Mouse (Mus musculus) myocyte (in vitro differentiated cells): ENCODE data around the gene H2afy. TPM values are rescaled to one million over a fixed set of nuclear protein-coding genes. Genes with fewer than 3 reads are reported as not detected.
"Not testable (repeated sequence)": the region's sequence is repeated elsewhere in the genome, so short reads cannot be mapped to it uniquely, and the experiment has no call there.

ENCODE experiments used
- H3K27me3 ChIP-seq: one replicate; pipeline ENCODE4 v1.6.1; 2011; ENCODE audit not compliant: control insufficient read depth, insufficient read depth, insufficient read length
- H3K36me3 ChIP-seq: one replicate; pipeline ENCODE4 v1.6.1; 2011; ENCODE audit not compliant: control insufficient read depth, insufficient read depth
- H3K4me2 ChIP-seq: one replicate; pipeline ENCODE4 v1.6.1; 2011; ENCODE audit warnings: low read depth, control low read depth
- H3K4me3 ChIP-seq: one replicate; pipeline ENCODE4 v1.5.1; 2011; ENCODE audit warnings: mild to moderate bottlenecking, control low read depth, moderate library complexity
- H3K79me2 ChIP-seq: one replicate; pipeline ENCODE4 v1.6.1; 2011; ENCODE audit not compliant: control insufficient read depth, insufficient read depth
- H3ac ChIP-seq: one replicate; pipeline ENCODE4 v1.6.1; 2011; ENCODE audit not compliant: control insufficient read depth, insufficient read length
- CEBPB ChIP-seq: IDR thresholded peaks from 2 replicates; pipeline ENCODE4 v1.6.1; 2011; ENCODE audit warnings: mild to moderate bottlenecking, moderate library complexity; ENCODE audit not compliant: poor library complexity, insufficient read depth, severe bottlenecking
- E2F4 ChIP-seq: IDR thresholded peaks from one replicate; pipeline ENCODE4 v1.6.1; 2011; ENCODE audit warnings: mild to moderate bottlenecking, control low read depth, moderate library complexity; ENCODE audit not compliant: insufficient read depth
- MAX ChIP-seq: IDR thresholded peaks from one replicate; pipeline ENCODE4 v1.6.1; 2011; ENCODE audit warnings: low read depth, mild to moderate bottlenecking, control low read depth
- MYOD1 ChIP-seq, 3 experiments: IDR thresholded peaks; one replicate each; pipeline ENCODE4 v1.6.1; 2011; ENCODE audit warnings: control low read depth in 2 of 3, low read depth in 2 of 3, mild to moderate bottlenecking in 2 of 3, moderate library complexity in 1 of 3; ENCODE audit not compliant: insufficient read length in 2 of 3, control insufficient read depth in 1 of 3
- MYOG ChIP-seq, 3 experiments: IDR thresholded peaks; one replicate each; pipeline ENCODE4 v1.6.1; 2011; ENCODE audit warnings: control low read depth in 2 of 3, low read depth in 2 of 3, mild to moderate bottlenecking in 2 of 3; ENCODE audit not compliant: insufficient read length in 2 of 3, control insufficient read depth in 1 of 3, insufficient read depth in 1 of 3
- POLR2A ChIP-seq: IDR thresholded peaks from one replicate; pipeline ENCODE4 v1.6.1; 2011; ENCODE audit warnings: low read depth, mild to moderate bottlenecking, control low read depth, moderate library complexity; ENCODE audit not compliant: insufficient read length
- POLR2AphosphoS2 ChIP-seq: IDR thresholded peaks from one replicate; pipeline ENCODE4 v1.6.1; 2011; ENCODE audit warnings: low read depth, control low read depth; ENCODE audit not compliant: insufficient read length
- REST ChIP-seq: IDR thresholded peaks from one replicate; pipeline ENCODE4 v1.6.1; 2011; ENCODE audit warnings: mild to moderate bottlenecking, control low read depth, moderate library complexity; ENCODE audit not compliant: insufficient read depth, insufficient read length
- SRF ChIP-seq: IDR thresholded peaks from one replicate; pipeline ENCODE4 v1.6.1; 2011; ENCODE audit warnings: low read depth; ENCODE audit not compliant: control insufficient read depth, insufficient read length
- TCF12 ChIP-seq: IDR thresholded peaks from one replicate; pipeline ENCODE4 v1.6.1; 2011; ENCODE audit warnings: mild to moderate bottlenecking, control low read depth; ENCODE audit not compliant: poor library complexity, insufficient read depth, severe bottlenecking
- TCF3 ChIP-seq: IDR thresholded peaks from one replicate; pipeline ENCODE4 v1.6.1; 2011; ENCODE audit warnings: low read depth, control low read depth; ENCODE audit not compliant: insufficient read length
- USF1 ChIP-seq: IDR thresholded peaks from one replicate; pipeline ENCODE4 v1.6.1; 2011; ENCODE audit warnings: low read depth, mild to moderate bottlenecking, control low read depth, moderate library complexity
- polyA plus RNA-seq: library from polyadenylated mRNA; unstranded; fragments of >200 nt; fragmentation: generic; extraction: Trizol; gene quantifications from one replicate; pipeline ENCODE4 v1.2.1, GENCODE M21; 2012; ENCODE audit warnings: missing spikeins

The H2afy gene
- polyA plus RNA-seq, 1 experiment = 62.8 TPM

GRCm38 (mm10) chr13:56039610-56040371, 96.4 kb downstream of the H2afy start:
- no peak for TF ChIP-seq POLR2A
- no peak for TF ChIP-seq TCF3
- no peak for TF ChIP-seq TCF12
- no peak for TF ChIP-seq REST
- TF ChIP-seq E2F4 = no peak
- TF ChIP-seq MAX = no peak
- TF ChIP-seq USF1 = no peak
- no peak for TF ChIP-seq MYOG (IDR thresholded peaks at IDR 0.05; ENCODE audit: control insufficient read depth in 1 of 3, insufficient read depth in 1 of 3, insufficient read length in 2 of 3, low read depth in 2 of 3)
- no peak for TF ChIP-seq MYOD1 (IDR thresholded peaks at IDR 0.05; ENCODE audit: control insufficient read depth in 1 of 3, insufficient read length in 2 of 3, low read depth in 2 of 3)
- no peak for TF ChIP-seq CEBPB
- no peak for TF ChIP-seq POLR2AphosphoS2
- TF ChIP-seq SRF = no peak
- peaks cover 6% of the 10 kb centered on the region for H3K27me3 ChIP-seq
- H3K36me3 ChIP-seq = no peaks in the 10 kb centered on the region
- H3ac ChIP-seq = no peak overlapping the region
- no peaks in the 10 kb centered on the region for H3K79me2 ChIP-seq
- no peak overlapping the region for H3K4me3 ChIP-seq
- no peak overlapping the region for H3K4me2 ChIP-seq

DNA sequence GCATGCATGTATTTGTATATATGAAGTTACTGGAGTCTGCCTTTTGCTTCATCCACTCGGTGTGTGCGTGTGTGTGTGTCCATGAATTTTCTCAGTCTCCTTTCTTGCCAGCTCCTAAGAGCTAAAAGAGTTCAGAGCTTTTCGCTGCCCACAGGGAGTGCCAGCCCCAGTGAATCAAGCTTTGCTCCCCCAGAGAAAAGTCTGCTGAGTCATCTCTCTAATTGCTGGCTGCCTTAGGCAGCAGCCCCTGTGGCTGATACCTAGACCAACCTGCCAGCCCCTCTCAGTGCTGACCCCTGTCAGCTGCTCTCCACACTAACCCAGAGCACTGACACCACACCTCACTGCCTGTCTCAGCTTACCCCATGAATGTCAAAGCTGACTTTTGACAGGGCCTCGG, 107.2 kb downstream of the H2afy start:
- H3K36me3 ChIP-seq = no peaks in the 10 kb centered on the region
- TF ChIP-seq POLR2AphosphoS2 (no peak), MYOD1 (IDR thresholded peaks at IDR 0.05; ENCODE audit: control insufficient read depth in 1 of 3, insufficient read length in 2 of 3, low read depth in 2 of 3) (no peak), SRF (no peak), E2F4 (no peak), MYOG (IDR thresholded peaks at IDR 0.05; ENCODE audit: control insufficient read depth in 1 of 3, insufficient read depth in 1 of 3, insufficient read length in 2 of 3, low read depth in 2 of 3) (no peak), TCF12 (no peak), CEBPB (no peak), REST (no peak), MAX (no peak), USF1 (no peak)
- no peaks in the 10 kb centered on the region for H3K27me3 ChIP-seq
- H3K4me3 ChIP-seq = no peak overlapping the region
- H3K79me2 ChIP-seq = no peaks in the 10 kb centered on the region
- peak overlapping the region; percentile 3 for H3K4me2 ChIP-seq
- no peak overlapping the region for H3ac ChIP-seq

DNA sequence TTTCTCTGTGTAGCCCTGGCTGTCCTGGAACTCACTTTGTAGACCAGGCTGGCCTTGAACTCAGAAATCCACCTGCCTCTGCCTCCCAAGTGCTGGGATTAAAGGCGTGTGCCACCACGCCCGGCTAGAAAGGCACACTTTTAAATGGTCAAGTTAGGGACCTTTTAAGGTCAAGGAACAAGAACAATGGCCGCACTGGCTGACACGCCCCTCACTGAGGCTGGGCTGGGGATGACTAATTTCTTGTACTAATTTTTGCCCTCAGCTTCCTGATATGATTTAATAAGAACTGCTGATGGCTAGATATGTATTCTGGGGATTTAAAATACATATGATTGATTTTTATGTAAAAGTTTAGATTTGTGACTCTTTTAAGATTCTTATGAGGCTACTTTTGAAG, 108.2 kb downstream of the H2afy start:
- H3ac ChIP-seq, H3K4me3 ChIP-seq, H3K36me3 ChIP-seq, H3K27me3 ChIP-seq, H3K79me2 ChIP-seq: not testable (repeated sequence)
- H3K4me2 ChIP-seq = peak overlapping the region; percentile 63

- TF ChIP-seq E2F4 = no peak
- TF ChIP-seq REST = no peak
- TF ChIP-seq SRF = no peak
- no peak for TF ChIP-seq MAX
- Histone ChIP-seq H3K27me3 (no peaks in the 10 kb centered on the region), H3ac (no peak overlapping the region), H3K36me3 (no peaks in the 10 kb centered on the region), H3K4me2 (no peak overlapping the region), H3K79me2 (no peaks in the 10 kb centered on the region), H3K4me3 (no peak overlapping the region)
These were observed 109.5 kb downstream of the H2afy start for GRCm38 (mm10) chr13:56026623-56027022.

GRCm38 (mm10) chr13:56026026-56026425, 110.1 kb downstream of the H2afy start:
- Histone ChIP-seq H3ac (no peak overlapping the region), H3K27me3 (no peaks in the 10 kb centered on the region), H3K4me2 (no peak overlapping the region), H3K4me3 (no peak overlapping the region), H3K79me2 (no peaks in the 10 kb centered on the region), H3K36me3 (no peaks in the 10 kb centered on the region)
- no peak for TF ChIP-seq SRF
- TF ChIP-seq TCF12 = no peak
- no peak for TF ChIP-seq POLR2A
- TF ChIP-seq E2F4 = no peak
- TF ChIP-seq MYOD1 (IDR thresholded peaks at IDR 0.05; ENCODE audit: control insufficient read depth in 1 of 3, insufficient read length in 2 of 3, low read depth in 2 of 3) = no peak
- no peak for TF ChIP-seq MAX
- TF ChIP-seq MYOG (IDR thresholded peaks at IDR 0.05; ENCODE audit: control insufficient read depth in 1 of 3, insufficient read depth in 1 of 3, insufficient read length in 2 of 3, low read depth in 2 of 3) = no peak
- TF ChIP-seq REST = no peak
- no peak for TF ChIP-seq USF1
- TF ChIP-seq CEBPB = no peak
- no peak for TF ChIP-seq POLR2AphosphoS2
- no peak for TF ChIP-seq TCF3
